Mouse (Mus musculus) erythroid progenitor cell, adult 5-6 weeks (primary cell): ENCODE data around the gene 2210017I01Rik. TPM values are rescaled to one million over a fixed set of nuclear protein-coding genes. Genes with fewer than 3 reads are reported as not detected.

Source experiments
- ATAC-seq: replicated peaks from 2 replicates; pipeline ENCODE4 v1.8.0; 2016; ENCODE audit warnings: moderate number of reproducible peaks, mild to moderate bottlenecking, moderate TSS enrichment, inconsistent platforms; ENCODE audit not compliant: poor library complexity, low FRiP score, severe bottlenecking
- total RNA-seq, 2 experiments: library from RNA; stranded (forward) in 1 of 2; stranded (reverse) in 1 of 2; fragments of 150-400 nt in 1 of 2; fragments of 186-747, 209-891 nt in 1 of 2; gene quantifications; 2 replicates each; pipeline versions ENCODE4 v1.2.3 to v1.2.4; 2015 to 2017; ENCODE audit warnings: low replicate concordance in 2 of 2

Gene 2210017I01Rik
- total RNA-seq, 2 experiments from 2014 or later = not detected

DNA sequence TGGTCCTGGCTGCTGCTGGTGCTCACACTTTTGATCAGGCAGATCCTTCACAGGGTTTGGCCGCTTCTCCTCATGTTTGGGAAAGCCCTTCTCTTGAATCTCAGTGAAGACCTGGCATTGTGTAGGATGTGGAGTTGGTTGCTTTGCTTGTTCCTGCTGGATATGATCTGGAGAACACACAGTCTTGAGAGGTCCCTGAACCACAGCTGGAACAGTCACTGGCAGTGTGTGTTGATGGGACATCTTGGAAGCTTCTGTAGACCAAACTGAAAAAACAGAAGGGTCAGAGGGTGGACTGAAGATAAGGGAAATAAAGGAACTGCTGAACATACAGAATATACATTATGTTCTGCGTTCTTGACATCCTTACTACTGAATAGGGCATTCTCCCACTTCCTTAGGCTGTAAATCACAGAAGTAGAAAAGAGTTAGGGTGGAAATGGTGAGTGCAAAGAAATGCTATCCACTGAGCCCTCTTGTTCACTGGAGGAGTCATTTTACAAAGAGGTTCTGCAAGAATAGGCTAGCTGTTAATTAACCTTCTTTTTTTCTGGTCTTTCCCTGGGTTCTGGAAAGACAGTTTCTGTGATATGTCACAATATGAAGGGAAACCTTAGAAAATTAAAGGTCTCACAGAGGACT, 34.7 kb downstream of the 2210017I01Rik start:
- ATAC-seq = no peak

DNA sequence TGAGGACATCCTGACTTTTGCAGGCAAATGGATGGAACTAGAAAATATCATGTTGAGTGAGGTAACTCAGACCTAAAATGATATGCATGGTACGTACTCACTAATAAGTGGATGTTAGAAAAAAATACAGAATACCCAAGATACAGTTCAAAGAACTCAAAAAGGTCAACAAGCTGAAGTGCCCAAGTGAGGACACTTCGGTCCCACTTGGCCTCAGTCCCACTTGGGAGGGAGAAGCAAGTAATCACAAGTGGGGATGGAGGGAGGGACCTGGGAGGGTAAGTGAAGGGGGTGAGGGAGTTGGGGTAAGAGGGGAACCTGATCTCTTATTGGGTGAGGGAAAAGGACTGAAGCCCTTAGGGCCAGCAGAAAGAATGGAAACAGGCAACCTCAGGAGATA, 38.5 kb downstream of the 2210017I01Rik start:
- ATAC-seq = no peak

DNA sequence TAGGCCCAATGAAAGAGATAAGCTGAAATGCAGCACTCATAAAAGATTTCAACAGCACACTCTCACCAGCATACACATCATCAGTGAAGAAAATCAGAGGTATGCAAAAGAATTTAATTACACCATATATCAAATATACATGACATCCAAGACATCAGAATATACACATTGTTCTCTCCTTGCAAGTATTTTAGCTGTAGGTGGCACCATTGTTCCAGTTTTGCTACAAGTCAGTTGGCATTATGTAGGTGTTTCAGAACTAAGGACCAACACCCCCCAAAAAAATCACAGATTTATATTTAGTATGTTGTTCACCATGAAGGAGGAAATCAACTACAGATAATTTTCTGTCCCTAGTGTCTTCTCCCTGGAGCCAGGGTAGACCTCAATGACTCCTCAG, 41.9 kb downstream of the 2210017I01Rik start:
- no peak for ATAC-seq

Other genes with a start within 250 kb of the 2210017I01Rik start
- gene Sprr2f, start 242.3 kb downstream of the 2210017I01Rik start, total RNA-seq (2015; ENCODE audit: low replicate concordance) = not detected in 2 replicates
- gene Sprr2f, start 242.3 kb downstream of the 2210017I01Rik start, total RNA-seq (2017; ENCODE audit: low replicate concordance) = not detected in 2 replicates
- gene Sprr2h, start 221.8 kb downstream of the 2210017I01Rik start, total RNA-seq (2015; ENCODE audit: low replicate concordance) = not detected in 2 replicates
- gene Sprr2h, start 221.8 kb downstream of the 2210017I01Rik start, total RNA-seq (2017; ENCODE audit: low replicate concordance) = not detected in 2 replicates
- not detected in 2 replicates for gene Sprr2i, start 199.5 kb downstream of the 2210017I01Rik start, total RNA-seq (2015; ENCODE audit: low replicate concordance)
- gene Sprr2i, start 199.5 kb downstream of the 2210017I01Rik start, total RNA-seq (2017; ENCODE audit: low replicate concordance) = not detected in 2 replicates
- gene Sprr2j-ps, start 189.4 kb downstream of the 2210017I01Rik start, total RNA-seq (2015; ENCODE audit: low replicate concordance) = not detected in 2 replicates
- not detected in 2 replicates for gene Sprr2j-ps, start 189.4 kb downstream of the 2210017I01Rik start, total RNA-seq (2017; ENCODE audit: low replicate concordance)
- 2.1 and 8.6 TPM in 2 replicates for gene Gm9774, start 178.1 kb downstream of the 2210017I01Rik start, total RNA-seq (2015; ENCODE audit: low replicate concordance)
- gene Gm9774, start 178.1 kb downstream of the 2210017I01Rik start, total RNA-seq (2017; ENCODE audit: low replicate concordance) = 2.3 and 3.0 TPM in 2 replicates
- not detected in 2 replicates for gene Sprr2k, start 174.9 kb downstream of the 2210017I01Rik start, total RNA-seq (2015; ENCODE audit: low replicate concordance)
- gene Sprr2k, start 174.9 kb downstream of the 2210017I01Rik start, total RNA-seq (2017; ENCODE audit: low replicate concordance) = not detected in 2 replicates
- gene Sprr1b, start 168.7 kb downstream of the 2210017I01Rik start, total RNA-seq (2015; ENCODE audit: low replicate concordance) = not detected in 2 replicates
- gene Sprr1b, start 168.7 kb downstream of the 2210017I01Rik start, total RNA-seq (2017; ENCODE audit: low replicate concordance) = not detected in 2 replicates
- gene Sprr3, start 148.8 kb downstream of the 2210017I01Rik start, total RNA-seq (2015; ENCODE audit: low replicate concordance) = not detected in 2 replicates
- not detected in 2 replicates for gene Sprr3, start 148.8 kb downstream of the 2210017I01Rik start, total RNA-seq (2017; ENCODE audit: low replicate concordance)
- gene Sprr1a, start 121.6 kb downstream of the 2210017I01Rik start, total RNA-seq (2015; ENCODE audit: low replicate concordance) = not detected in 2 replicates
- not detected in 2 replicates for gene Sprr1a, start 121.6 kb downstream of the 2210017I01Rik start, total RNA-seq (2017; ENCODE audit: low replicate concordance)
- gene Sprr4, start 107.0 kb downstream of the 2210017I01Rik start, total RNA-seq (2015; ENCODE audit: low replicate concordance) = not detected in 2 replicates
- not detected in 2 replicates for gene Sprr4, start 107.0 kb downstream of the 2210017I01Rik start, total RNA-seq (2017; ENCODE audit: low replicate concordance)
- not detected in 2 replicates for gene 2310046K23Rik, start 73.0 kb downstream of the 2210017I01Rik start, total RNA-seq (2015; ENCODE audit: low replicate concordance)
- gene 2310046K23Rik, start 73.0 kb downstream of the 2210017I01Rik start, total RNA-seq (2017; ENCODE audit: low replicate concordance) = not detected in 2 replicates
- gene Ivl, start 33.8 kb downstream of the 2210017I01Rik start, total RNA-seq (2015; ENCODE audit: low replicate concordance) = not detected in 2 replicates
- gene Ivl, start 33.8 kb downstream of the 2210017I01Rik start, total RNA-seq (2017; ENCODE audit: low replicate concordance) = 0.39 TPM in 1 of 2 replicates, not detected in the other
- gene Smcp, start 18.5 kb downstream of the 2210017I01Rik start, total RNA-seq (2015; ENCODE audit: low replicate concordance) = not detected in 2 replicates
- gene Smcp, start 18.5 kb downstream of the 2210017I01Rik start, total RNA-seq (2017; ENCODE audit: low replicate concordance) = not detected in 2 replicates
- gene Lce6a, start 14.2 kb upstream of the 2210017I01Rik start, total RNA-seq (2015; ENCODE audit: low replicate concordance) = not detected in 2 replicates
- gene Lce6a, start 14.2 kb upstream of the 2210017I01Rik start, total RNA-seq (2017; ENCODE audit: low replicate concordance) = not detected in 2 replicates
- not detected in 2 replicates for gene Lce1a1, start 40.8 kb upstream of the 2210017I01Rik start, total RNA-seq (2015; ENCODE audit: low replicate concordance)
- gene Lce1a1, start 40.8 kb upstream of the 2210017I01Rik start, total RNA-seq (2017; ENCODE audit: low replicate concordance) = not detected in 2 replicates
- gene Lce1b, start 49.4 kb upstream of the 2210017I01Rik start, total RNA-seq (2015; ENCODE audit: low replicate concordance) = not detected in 2 replicates
- not detected in 2 replicates for gene Lce1b, start 49.4 kb upstream of the 2210017I01Rik start, total RNA-seq (2017; ENCODE audit: low replicate concordance)
- not detected in 2 replicates for gene Lce1a2, start 62.8 kb upstream of the 2210017I01Rik start, total RNA-seq (2015; ENCODE audit: low replicate concordance)
- not detected in 2 replicates for gene Lce1a2, start 62.8 kb upstream of the 2210017I01Rik start, total RNA-seq (2017; ENCODE audit: low replicate concordance)
- gene Lce1c, start 71.8 kb upstream of the 2210017I01Rik start, total RNA-seq (2015; ENCODE audit: low replicate concordance) = not detected in 2 replicates
- not detected in 2 replicates for gene Lce1c, start 71.8 kb upstream of the 2210017I01Rik start, total RNA-seq (2017; ENCODE audit: low replicate concordance)
- gene Lce1d, start 79.7 kb upstream of the 2210017I01Rik start, total RNA-seq (2015; ENCODE audit: low replicate concordance) = not detected in 2 replicates
- gene Lce1d, start 79.7 kb upstream of the 2210017I01Rik start, total RNA-seq (2017; ENCODE audit: low replicate concordance) = not detected in 2 replicates
- gene Lce1e, start 101.6 kb upstream of the 2210017I01Rik start, total RNA-seq (2015; ENCODE audit: low replicate concordance) = not detected in 2 replicates
- not detected in 2 replicates for gene Lce1e, start 101.6 kb upstream of the 2210017I01Rik start, total RNA-seq (2017; ENCODE audit: low replicate concordance)
- not detected in 2 replicates for gene Lce1f, start 112.9 kb upstream of the 2210017I01Rik start, total RNA-seq (2015; ENCODE audit: low replicate concordance)
- not detected in 2 replicates for gene Lce1f, start 112.9 kb upstream of the 2210017I01Rik start, total RNA-seq (2017; ENCODE audit: low replicate concordance)
- gene Gm38119, start 131.6 kb upstream of the 2210017I01Rik start, total RNA-seq (2015; ENCODE audit: low replicate concordance) = not detected in 2 replicates
- not detected in 2 replicates for gene Gm38119, start 131.6 kb upstream of the 2210017I01Rik start, total RNA-seq (2017; ENCODE audit: low replicate concordance)
- gene Lce1g, start 144.8 kb upstream of the 2210017I01Rik start, total RNA-seq (2015; ENCODE audit: low replicate concordance) = not detected in 2 replicates
- gene Lce1g, start 144.8 kb upstream of the 2210017I01Rik start, total RNA-seq (2017; ENCODE audit: low replicate concordance) = not detected in 2 replicates
- gene Lce1h, start 157.6 kb upstream of the 2210017I01Rik start, total RNA-seq (2015; ENCODE audit: low replicate concordance) = not detected in 2 replicates
- gene Lce1h, start 157.6 kb upstream of the 2210017I01Rik start, total RNA-seq (2017; ENCODE audit: low replicate concordance) = not detected in 2 replicates
- gene Lce1i, start 171.4 kb upstream of the 2210017I01Rik start, total RNA-seq (2015; ENCODE audit: low replicate concordance) = not detected in 2 replicates
- not detected in 2 replicates for gene Lce1i, start 171.4 kb upstream of the 2210017I01Rik start, total RNA-seq (2017; ENCODE audit: low replicate concordance)
- not detected in 2 replicates for gene Lce1j, start 183.0 kb upstream of the 2210017I01Rik start, total RNA-seq (2015; ENCODE audit: low replicate concordance)
- gene Lce1j, start 183.0 kb upstream of the 2210017I01Rik start, total RNA-seq (2017; ENCODE audit: low replicate concordance) = not detected in 2 replicates
- gene Lce1k, start 200.4 kb upstream of the 2210017I01Rik start, total RNA-seq (2015; ENCODE audit: low replicate concordance) = not detected in 2 replicates
- gene Lce1k, start 200.4 kb upstream of the 2210017I01Rik start, total RNA-seq (2017; ENCODE audit: low replicate concordance) = not detected in 2 replicates
- not detected in 2 replicates for gene Kprp, start 219.8 kb upstream of the 2210017I01Rik start, total RNA-seq (2015; ENCODE audit: low replicate concordance)
- gene Kprp, start 219.8 kb upstream of the 2210017I01Rik start, total RNA-seq (2017; ENCODE audit: low replicate concordance) = not detected in 2 replicates
- gene Lce1l, start 243.8 kb upstream of the 2210017I01Rik start, total RNA-seq (2015; ENCODE audit: low replicate concordance) = not detected in 2 replicates
- gene Lce1l, start 243.8 kb upstream of the 2210017I01Rik start, total RNA-seq (2017; ENCODE audit: low replicate concordance) = not detected in 2 replicates